Mouse (Mus musculus) ovary, adult 18-20 months (tissue): ENCODE measurements around the gene Sf3b2.

Experiments used
- DNase-seq: peaks from one replicate; pipeline ENCODE4 v3.0.0; 2022; ENCODE audit warnings: low spot score, mixed read lengths

Sf3b2 gene

DNA sequence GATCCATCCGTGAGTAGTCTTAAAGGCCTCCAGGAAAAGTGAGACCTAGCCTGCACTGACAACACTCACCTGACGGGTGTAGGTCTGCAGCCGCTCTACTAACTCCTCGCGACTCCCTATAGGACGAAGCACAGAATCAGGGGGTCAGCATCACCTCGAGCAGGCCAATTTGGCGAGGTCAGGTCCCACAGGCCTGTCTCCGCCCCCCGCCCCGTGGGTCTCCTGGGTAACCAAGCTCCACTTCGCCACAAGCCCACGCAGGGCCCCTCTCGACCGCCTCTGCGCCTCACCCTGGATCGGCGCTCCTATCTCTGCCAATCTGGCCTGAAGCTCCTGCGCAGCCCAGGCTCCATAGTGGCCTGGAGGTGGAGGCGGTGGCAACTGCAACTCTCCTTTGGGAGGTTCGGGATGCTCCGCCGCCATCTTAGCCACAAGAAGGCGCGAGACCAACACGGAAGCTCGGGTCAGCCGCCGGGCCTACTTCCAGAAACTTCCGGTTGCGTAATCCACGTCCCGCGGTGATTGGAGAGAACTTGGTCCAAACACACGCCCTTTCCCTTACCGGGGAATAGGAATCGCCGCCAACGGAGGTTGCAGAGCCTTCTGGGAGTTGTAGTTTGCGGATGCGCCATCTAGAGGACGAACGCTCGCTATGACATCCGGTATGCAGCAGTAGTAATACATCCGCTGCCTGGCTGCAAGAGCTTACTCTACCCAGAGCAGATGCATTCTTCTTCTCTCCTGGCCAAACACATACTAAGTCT lies at the start of gene Sf3b2:
Sf3b2 (minus strand) TSS at position 484 of the 764 bp plus-strand sequence.
- DNase-seq = peak; percentile 98

DNA sequence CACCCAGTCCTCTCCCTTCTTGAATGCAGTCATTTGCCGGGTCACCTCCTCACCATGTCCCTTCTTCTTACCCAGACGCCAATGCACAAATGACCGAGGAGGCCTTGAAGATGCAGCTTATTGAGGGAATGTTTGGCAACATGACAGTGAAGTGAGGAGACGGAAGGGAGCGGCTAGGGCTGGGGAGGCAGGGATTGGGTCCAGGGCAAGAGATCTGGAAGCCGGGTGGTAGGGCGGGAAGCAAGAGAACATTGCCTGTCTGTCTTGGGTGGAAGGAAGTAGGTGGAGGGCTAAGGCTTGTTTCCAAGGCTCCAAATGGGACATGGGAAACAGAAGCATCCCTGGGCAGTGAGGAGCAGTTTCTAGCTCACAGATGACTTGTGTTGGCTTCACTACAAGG lies 46.1 kb upstream of the Sf3b2 start:
- no peak for DNase-seq

DNA sequence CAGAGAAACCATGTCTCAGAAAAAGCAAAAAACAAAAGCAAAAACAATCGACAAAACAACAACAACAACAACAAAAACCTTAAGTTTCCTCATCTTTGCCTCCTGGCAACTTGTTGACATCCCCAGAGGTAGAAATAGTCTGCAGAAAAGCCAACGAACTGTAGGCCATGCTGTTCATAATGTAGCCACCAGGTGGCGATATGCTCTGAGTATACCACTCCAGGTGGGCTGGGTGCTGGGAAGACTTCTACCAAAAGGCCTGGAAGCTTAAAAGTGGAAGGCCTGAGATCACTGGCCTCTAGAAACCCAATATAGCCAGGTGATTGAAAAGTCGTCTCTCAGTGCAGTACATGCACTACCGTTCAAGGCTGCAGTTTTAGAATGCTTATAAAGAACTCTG lies 42.7 kb upstream of the Sf3b2 start:
- DNase-seq = peak; percentile 32

GRCm38 (mm10) chr19:5335441-5335840 lies 40.2 kb upstream of the Sf3b2 start, which contains the start of gene Catsper1:
Gene Catsper1, plus strand, starts transcription at chr19:5335741.
- no peak for DNase-seq

GRCm38 (mm10) chr19:5334741-5335140 lies 39.5 kb upstream of the Sf3b2 start:
- DNase-seq = no peak

GRCm38 (mm10) chr19:5327970-5328369 lies 32.7 kb upstream of the Sf3b2 start:
- no peak for DNase-seq

GRCm38 (mm10) chr19:5323801-5324200 lies 28.5 kb upstream of the Sf3b2 start:
- no peak for DNase-seq

- no peak for DNase-seq
These were observed 17.9 kb upstream of the Sf3b2 start for GRCm38 (mm10) chr19:5313189-5313588.

DNA sequence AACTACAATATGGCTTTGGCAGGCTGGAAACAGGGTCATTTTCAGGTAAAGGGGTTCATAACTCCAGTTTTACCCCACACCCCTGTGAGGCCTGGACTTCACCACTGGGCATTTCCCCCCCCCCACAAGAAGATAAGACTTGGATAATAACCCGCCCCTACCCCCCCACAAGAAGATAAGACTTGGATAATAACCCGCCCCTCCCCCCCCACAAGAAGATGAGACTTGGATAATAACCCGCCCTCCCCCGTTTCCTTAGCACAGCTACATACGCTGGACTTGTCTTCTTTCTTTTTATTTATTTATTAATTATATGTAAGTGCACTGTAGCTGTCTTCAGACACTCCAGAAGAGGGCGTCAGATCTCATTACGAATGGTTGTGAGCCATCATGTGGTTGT lies 13.8 kb upstream of the Sf3b2 start:
- no peak for DNase-seq

- DNase-seq = no peak
These were observed 11.9 kb upstream of the Sf3b2 start for GRCm38 (mm10) chr19:5306968-5307734.

DNA sequence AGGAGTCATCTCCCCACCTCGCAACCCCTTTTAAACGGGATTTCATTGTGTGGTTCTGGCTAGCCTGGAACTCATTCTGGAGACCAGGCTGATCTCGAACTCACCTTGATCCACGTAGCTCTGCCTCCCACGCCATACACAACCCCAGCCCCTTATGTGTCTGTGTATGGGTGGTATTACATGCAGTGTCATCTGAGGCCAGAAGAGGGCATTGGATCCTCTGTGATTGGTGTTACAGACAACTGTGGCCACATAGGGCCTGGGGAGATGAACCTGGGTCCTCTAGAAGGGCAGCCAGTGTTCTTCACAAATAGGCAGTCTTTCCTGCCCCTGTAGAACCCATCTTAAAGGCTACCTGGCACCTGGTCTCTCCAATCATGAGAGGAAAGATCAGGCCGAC lies 11.0 kb upstream of the Sf3b2 start:
- no peak for DNase-seq

DNA sequence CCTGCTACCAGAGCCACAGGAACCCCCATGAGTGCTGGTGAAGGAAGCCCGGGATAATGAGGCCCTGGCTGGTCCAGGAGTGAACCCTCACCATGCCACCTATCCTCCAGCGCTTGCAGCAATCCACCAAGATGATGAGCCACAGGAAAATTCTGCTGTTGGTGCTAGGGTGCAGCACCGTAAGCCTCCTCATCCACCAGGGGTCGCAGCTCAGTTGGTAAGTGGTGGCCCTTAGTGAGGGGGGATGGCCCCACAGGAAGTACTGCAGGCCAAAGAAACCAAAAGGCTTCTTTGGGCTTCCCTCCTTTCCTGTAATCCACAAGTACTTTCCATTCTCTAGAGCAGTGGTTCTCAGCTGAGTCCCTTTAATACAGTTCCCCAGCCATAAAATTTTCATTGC lies 7.2 kb upstream of the Sf3b2 start:
- no peak for DNase-seq

GRCm38 (mm10) chr19:5300588-5300987 lies 5.3 kb upstream of the Sf3b2 start:
- DNase-seq = no peak

- no peak for DNase-seq
These were observed 2.9 kb upstream of the Sf3b2 start, which contains the start of gene Gal3st3 for GRCm38 (mm10) chr19:5297903-5298800. Gene Gal3st3, plus strand, starts transcription at chr19:5298331.

DNA sequence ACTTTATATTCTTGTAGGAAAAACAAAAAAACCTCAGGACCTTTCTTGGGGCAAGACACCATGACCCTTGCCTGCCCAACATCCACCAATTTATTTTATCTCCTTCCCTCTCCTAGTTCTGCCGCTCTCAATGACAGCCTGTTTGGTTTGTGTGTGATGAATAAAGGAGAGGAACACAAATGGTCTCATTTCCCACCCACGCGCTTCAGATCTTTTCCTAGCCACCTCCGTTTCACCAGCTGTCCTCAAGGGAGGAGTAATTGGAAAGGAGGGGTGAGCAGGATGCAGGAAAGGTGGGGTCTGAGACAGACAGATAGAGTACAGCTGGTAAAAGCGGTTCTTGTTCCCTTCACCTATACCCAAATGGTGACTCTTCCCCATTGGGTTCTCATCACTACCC lies 1.4 kb upstream of the Sf3b2 start:
- DNase-seq = no peak

DNA sequence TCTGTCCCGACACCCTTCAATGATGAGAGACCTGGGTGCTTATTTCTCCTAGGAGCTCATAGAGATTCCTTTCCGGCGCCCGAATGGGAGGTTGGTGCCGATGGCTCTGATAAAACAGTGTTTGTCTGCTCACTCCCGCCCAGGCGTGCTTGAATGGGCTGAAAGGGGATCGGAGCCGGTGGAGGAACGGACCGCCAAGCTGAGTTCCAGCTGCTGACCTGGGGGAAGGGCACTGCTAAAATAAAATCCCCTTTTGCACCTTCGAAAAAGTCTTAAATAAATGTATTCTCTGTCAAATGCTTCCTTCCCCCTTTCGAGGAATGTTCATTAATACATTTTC lies 451 bp upstream of the Sf3b2 start:
- no peak for DNase-seq

- no peak for DNase-seq
These were observed 16.9 kb downstream of the Sf3b2 start for GRCm38 (mm10) chr19:5278381-5278780.

GRCm38 (mm10) chr19:5277140-5277539 lies 18.1 kb downstream of the Sf3b2 start:
- no peak for DNase-seq

GRCm38 (mm10) chr19:5276531-5276930 lies 18.7 kb downstream of the Sf3b2 start:
- DNase-seq = no peak

GRCm38 (mm10) chr19:5275736-5276135 lies 19.5 kb downstream of the Sf3b2 start:
- DNase-seq = no peak

DNA sequence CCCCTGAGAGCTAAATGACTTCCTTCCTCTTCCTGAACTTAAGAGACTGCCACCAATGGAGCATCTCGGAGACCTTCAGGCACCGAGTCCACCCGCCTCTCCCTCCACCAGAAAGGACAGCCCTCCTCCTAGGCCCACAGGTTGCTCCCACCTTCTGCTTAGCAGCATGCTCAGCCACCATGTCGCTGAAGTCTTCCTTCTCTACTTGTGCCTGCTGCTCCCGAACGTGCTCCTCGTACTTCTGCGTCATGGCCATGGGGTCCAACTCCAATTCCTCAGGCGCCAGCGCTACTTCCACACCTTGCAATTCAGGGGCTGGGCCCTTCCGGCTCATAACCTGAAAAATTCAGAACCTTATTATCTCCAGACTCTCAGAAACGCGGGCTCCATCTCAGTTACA lies 20.6 kb downstream of the Sf3b2 start:
- DNase-seq = no peak

DNA sequence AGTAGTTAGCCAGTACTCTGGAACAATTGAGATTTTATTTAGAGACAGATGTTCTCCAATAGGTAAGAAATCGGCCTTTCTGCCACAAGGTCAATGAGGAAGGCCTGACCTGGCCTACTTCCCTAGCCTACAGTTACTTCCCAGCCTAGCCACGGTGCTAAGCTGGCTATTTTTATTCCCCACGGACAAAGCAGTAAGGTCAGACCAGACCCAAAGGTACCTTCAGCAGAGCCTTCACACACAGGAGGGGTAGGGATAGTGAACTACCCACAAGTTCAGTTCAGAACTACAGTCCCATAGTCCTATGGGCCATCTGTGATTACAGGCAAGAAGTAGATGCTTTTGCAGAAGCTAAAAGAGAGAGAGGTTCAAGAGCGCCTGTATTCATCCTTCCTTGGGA lies 21.3 kb downstream of the Sf3b2 start:
- no peak for DNase-seq
